Mouse (Mus musculus): ENCODE data around the gene Fcrl1. TPM values are rescaled to one million over a fixed set of nuclear protein-coding genes. Genes with fewer than 3 reads are reported as not detected.
"Not testable (repeated sequence)": the region's sequence is repeated elsewhere in the genome, so short reads cannot be mapped to it uniquely, and the experiment has no call there.

The Fcrl1 gene
- total RNA-seq (2015; ENCODE audit: low replicate concordance) (1.9 TPM in 1 of 2 replicates, not detected in the other), total RNA-seq (2017; ENCODE audit: low replicate concordance) (0.43 and 0.70 TPM in 2 replicates)

DNA sequence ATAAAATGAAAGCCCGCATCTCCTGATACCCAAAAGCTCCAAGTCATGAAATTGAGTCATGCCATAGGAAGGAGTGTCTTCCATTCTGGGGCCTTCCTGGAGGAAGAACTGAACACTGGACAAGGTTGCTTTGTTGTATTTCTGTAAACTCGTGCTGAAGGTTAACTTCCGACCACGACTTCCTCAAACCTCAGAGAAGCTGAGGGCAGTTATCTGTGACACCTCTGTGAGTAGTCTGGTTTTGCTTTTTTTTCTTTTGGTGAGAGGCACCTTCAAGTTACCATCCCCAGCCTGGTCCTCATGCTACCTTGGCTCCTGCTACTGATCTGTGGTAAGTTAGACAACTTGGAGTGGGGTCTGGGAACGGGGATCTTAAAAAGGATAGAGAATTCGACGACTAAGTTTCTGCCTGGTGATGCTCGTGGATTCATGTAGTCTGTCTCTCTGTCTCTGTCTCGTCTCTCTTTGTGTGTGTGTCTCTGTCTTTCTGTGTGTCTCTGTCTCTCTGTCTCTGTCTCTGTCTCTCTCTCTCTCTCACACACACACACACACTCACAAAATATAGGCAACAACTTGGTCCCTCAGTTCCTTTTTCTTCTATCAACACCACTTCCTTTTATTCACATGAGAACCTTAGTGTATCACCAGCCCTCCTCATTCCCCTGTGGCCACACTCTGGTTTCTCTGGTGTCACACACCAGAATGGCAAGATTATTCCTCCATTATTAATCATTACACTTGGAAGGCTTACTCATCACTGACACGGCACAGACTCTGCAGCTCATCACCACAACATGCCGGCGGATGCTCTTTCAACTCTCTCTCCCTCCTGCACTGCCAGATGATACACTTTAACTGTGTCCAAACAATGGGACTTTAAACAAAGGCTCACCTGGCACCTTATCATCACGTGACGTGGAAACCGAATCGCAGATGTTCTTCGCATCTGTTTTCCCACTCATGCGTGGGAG lies at the start of gene Fcrl1:
Fcrl1 (plus strand) TSS at position 193 of the 971 bp plus-strand sequence.
- no peak for ATAC-seq (replicated peaks; ENCODE audit: low FRiP score, poor library complexity, severe bottlenecking)

DNA sequence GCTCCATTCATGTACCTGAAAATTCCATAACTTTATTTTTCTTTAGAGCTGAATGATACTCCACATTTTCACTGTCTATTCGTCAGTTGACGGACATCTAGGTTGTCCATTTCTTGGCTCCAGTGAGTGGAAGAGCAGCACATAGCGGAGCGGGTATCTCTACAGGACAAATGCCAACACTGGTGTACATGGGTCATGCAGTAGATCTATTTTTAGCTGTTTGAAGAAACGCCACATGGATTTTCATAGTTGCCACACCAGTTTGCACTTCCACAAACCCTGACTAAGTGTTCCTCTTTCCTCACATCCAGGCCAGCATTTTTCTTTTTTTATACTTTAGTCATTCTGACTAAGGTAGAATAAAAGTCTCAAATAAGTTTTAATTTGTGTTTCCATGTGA lies 38.3 kb upstream of the Fcrl1 start:
- ATAC-seq (replicated peaks; ENCODE audit: low FRiP score, poor library complexity, severe bottlenecking), result no peak

DNA sequence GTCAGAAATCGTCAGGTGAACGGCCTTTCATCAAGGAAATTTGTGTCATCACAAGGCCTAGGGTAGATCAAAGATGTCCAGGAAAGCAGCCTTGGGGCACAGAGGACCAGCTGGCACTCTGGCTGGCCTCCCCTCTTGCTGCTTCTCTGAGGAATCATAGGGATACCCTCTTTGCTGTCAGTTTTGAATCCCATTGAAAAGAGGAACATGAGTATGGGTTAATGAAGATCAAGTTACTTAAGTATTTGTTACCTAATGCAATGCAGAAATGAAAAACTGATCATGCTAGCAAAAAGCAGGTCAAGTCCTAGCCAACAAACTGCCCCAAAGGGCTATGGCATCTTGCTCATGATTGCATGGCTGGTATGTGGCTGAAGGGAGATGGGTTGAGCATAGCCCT lies 25.2 kb upstream of the Fcrl1 start:
- ATAC-seq (replicated peaks; ENCODE audit: low FRiP score, poor library complexity, severe bottlenecking), result not testable (repeated sequence)

DNA sequence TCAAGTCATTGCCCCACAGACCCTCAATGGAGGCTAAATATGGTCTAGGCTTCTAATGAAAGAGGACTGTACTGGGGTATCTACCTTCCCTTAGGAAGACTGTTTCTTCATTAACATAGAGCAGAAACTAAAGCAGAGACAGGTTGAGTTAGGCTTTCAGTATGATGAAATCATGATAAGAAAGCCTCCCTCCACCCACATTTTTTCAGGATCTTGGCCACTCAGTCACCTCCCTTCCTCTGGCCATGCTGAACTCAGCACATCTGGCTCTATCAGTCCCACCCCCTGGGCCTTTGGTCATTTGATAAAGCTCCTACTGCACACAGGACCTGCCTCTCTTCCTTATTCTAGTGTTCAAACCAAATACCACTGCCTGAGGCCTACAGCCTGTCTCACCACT lies 18.6 kb upstream of the Fcrl1 start, which contains the start of gene Cd5l:
Cd5l (plus strand) TSS at position 301 of the 400 bp plus-strand sequence.
- no peak for ATAC-seq (replicated peaks; ENCODE audit: low FRiP score, poor library complexity, severe bottlenecking)

DNA sequence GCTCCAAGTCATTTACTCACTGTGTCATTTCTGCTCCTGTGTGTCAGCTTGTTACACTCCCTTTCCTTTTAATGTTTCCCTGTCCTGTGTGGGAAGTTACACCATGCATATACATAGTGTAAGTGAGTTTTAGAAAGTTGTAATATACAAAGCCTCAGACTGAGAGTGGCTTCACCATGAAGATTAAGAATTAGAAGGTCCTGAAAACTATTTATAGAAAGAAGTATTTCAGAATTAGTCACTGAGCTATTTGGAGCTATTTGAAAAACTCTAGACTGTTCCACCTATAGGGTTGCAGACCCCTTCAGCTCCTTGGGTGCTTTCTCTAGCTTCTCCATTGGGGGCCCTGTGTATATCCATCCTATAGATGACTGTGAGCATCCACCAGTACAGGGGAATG lies 17.0 kb upstream of the Fcrl1 start:
- no peak for ATAC-seq (replicated peaks; ENCODE audit: low FRiP score, poor library complexity, severe bottlenecking)

DNA sequence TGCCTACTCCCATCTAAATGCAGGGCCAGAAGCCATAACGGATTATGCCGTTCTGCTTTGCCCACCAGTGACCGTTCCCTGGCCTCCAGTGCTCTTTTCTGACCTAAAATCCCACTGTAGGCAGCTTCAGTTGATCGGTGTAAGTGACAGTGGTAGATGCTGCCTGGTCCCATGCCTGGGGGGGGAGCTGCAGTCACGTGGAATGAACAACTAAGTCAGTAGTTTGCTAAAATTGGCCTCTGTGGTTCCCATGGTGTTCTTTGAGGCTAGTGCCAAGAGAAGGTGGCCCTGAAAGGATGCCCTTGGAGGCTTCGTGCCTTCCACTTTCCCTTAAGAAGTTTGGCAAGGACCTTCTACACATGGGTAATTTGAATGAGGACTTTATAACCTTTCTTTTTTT lies 15.7 kb upstream of the Fcrl1 start:
- ATAC-seq (replicated peaks; ENCODE audit: low FRiP score, poor library complexity, severe bottlenecking), result no peak

DNA sequence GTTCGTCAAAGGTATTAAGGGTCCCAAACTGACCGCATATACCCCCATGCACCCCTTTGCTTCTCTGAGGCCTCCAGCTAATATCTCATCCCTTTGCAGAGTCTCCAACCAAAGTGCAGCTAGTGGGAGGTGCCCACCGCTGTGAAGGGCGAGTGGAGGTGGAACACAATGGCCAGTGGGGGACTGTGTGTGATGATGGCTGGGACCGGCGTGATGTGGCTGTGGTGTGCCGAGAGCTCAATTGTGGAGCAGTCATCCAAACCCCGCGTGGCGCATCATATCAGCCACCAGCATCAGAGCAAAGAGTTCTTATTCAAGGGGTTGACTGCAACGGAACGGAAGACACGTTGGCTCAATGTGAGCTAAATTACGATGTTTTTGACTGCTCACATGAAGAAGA lies 10.5 kb upstream of the Fcrl1 start:
- no peak for ATAC-seq (replicated peaks; ENCODE audit: low FRiP score, poor library complexity, severe bottlenecking)

DNA sequence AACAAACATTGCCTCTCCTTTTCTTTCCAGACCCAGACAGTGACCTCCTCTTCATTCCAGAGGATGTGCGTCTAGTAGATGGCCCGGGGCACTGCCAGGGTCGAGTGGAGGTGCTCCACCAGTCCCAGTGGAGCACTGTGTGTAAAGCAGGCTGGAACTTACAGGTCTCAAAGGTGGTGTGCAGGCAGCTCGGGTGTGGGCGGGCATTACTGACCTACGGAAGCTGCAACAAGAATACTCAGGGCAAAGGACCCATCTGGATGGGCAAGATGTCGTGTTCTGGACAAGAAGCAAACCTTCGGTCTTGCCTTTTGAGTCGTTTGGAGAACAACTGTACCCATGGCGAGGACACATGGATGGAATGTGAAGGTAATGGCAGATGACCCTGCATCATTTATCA lies 8.7 kb upstream of the Fcrl1 start:
- no peak for ATAC-seq (replicated peaks; ENCODE audit: low FRiP score, poor library complexity, severe bottlenecking)

DNA sequence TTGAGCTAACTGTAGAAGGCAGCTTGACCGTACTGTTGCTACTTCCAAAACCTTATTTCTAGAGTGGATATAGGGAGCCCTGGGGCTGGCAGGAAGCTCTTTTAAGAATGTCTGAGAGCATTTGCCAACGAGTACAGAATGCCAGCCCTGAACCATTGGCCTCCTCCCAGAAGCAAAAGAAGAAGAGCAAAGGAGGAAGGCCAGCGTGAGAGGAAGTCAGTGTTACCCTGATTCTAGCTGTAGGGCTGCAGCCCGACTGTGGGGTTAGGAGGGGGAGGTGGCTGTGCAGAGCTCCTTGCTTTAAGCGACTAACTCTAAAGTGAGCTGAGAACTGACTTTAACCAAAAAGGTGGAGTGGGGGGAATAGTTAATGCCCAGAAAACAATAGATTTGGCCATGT lies 7.0 kb upstream of the Fcrl1 start:
- no peak for ATAC-seq (replicated peaks; ENCODE audit: low FRiP score, poor library complexity, severe bottlenecking)

DNA sequence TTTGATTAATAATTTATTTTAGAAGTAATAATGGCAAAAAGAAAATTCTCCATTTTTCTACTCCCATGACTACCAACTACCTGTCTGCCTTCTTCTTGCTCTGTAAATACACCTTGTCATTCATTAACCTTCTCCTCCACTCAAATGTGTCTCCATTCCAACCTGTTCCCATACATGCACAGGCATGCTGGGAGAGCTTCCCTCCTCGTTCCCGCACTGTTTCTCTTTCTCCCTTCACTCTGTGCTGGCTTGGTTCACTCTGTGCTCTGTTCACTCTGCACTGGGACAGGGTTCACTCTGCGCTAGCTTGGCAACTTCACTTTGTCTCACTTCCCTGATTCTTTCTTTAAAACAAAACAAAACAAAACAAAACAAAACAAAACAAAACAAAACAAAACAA lies 1.0 kb downstream of the Fcrl1 start:
- no peak for ATAC-seq (replicated peaks; ENCODE audit: low FRiP score, poor library complexity, severe bottlenecking)

DNA sequence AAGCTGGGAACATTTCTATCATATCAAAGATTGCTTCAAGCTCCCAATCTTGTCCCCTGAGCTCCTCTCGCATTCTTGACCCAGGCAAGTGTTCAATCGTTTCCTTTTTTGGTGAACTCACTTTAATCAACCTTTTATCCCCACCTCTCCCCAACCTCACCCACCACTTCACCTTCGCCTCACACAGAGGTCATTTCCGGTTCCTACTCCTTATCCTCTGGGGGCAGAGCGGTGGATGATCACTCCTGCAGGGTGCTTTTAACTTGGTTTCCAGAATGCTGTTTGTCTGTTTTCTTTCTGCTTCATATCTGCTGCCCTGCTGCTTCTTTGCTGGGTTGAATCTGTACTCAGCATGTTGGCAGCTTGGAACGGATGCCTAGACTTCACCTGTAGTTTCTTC lies 1.5 kb downstream of the Fcrl1 start:
- ATAC-seq (replicated peaks; ENCODE audit: low FRiP score, poor library complexity, severe bottlenecking), result no peak

DNA sequence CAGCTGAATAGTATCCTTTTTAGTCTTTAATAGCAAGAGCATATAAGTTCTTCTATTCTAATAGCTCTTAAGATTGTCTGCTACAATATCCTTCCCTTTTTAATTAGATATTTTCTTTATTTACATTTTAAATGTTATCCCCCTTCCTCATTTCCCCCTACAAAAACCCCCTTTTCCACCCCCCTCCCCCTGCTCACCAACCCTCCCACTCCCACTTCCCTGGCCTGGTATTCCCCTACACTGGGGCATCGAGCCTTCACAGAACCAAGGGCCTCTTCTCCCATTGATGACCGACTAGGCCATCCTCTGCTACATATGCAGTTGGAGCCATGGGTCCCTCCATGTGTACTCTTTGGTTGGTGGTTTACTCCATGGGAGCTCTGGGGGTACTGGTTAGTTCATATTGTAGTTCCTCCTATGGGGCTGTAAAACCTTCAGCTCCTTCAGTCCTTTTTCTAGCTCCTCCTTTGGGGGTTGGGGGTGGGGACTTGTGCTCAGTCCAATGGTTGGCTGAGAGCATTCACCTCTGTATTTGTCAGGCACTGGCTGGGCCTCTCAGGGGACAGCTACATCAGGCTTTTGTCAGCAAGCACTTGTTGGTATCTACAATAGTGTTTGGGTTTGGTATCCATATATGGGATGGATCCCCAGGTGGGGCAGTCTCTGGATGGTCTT lies 3.6 kb downstream of the Fcrl1 start:
- ATAC-seq (replicated peaks; ENCODE audit: low FRiP score, poor library complexity, severe bottlenecking), result not testable (repeated sequence)

DNA sequence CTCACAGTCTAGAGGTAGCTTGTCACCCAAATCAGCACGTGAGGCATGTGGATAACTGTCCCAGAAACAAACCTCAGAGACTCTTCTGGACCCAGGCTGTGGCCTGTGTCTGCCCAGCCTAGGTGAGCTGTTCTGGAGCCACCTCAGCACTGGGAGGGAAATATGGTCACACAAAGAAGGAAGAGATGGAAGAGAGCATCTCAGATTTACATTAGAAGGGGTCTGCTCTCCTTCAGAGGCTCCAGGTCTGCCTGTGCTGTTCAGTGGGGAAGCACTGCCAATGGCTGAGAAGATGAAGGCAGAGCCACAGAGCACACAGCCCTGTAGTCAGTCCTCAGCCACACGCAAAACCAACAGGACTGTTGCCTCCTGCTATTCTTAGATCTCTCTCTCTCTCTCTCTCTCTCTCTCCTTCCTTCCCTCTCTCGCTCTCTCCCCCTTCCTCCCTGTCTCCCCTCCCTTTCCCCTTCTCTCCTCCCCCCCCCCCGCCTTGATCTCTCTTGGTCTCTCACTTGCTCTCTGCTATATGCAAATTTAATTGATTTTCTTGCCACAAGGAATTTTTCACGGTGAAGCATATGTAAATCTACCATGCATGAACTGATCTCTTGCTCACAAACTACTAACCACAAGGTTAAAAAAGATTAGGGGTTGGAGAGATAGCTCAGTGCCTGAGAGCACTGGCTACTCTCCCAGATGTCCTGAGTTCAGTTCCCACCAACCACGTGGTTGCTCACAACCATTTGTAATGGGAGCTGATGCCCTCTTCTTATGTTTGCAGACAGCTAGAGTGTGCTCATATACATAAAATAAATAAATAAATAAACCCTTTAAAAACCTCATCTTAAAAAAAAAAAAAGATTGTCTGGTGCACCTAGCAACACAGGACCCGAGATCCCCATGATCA lies 5.9 kb downstream of the Fcrl1 start:
- ATAC-seq (replicated peaks; ENCODE audit: low FRiP score, poor library complexity, severe bottlenecking), result no peak

DNA sequence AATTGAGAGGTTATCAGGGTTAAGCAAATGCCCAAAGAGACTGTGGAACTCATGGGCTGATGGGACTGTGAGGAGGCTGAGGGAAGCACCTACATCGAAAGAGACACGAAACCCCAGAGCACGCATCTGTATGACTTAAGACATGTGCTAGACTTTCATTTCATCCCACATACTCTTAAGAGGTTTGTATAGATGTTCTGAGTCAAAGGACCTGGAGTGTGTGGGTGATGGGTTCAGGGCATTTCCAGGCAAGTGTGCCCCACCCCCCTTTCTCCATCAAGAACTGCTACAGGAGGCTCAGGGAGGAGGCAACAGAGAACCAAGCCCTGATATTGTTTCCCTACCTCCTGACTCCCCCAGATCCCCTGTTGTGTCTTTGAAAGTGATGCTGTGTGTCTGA lies 7.1 kb downstream of the Fcrl1 start:
- ATAC-seq (replicated peaks; ENCODE audit: low FRiP score, poor library complexity, severe bottlenecking), result no peak

DNA sequence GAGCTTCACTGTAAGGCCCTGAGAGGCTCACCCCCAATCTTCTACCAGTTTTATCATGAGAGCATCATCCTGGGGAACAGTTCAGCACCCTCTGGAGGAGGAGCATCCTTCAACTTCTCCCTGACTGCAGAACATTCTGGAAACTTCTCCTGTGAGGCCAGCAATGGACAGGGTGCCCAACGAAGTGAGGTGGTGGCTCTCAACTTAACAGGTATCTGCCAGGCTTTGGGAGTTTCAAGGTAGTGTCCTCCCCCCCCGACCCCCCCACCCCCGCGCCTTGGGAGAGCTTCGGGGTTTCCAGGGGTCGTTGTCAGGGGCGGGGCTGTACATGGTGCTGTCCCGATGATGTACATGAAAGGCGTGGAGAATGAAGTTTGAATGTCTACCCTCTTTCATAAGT lies 8.9 kb downstream of the Fcrl1 start:
- ATAC-seq (replicated peaks; ENCODE audit: low FRiP score, poor library complexity, severe bottlenecking), result no peak

DNA sequence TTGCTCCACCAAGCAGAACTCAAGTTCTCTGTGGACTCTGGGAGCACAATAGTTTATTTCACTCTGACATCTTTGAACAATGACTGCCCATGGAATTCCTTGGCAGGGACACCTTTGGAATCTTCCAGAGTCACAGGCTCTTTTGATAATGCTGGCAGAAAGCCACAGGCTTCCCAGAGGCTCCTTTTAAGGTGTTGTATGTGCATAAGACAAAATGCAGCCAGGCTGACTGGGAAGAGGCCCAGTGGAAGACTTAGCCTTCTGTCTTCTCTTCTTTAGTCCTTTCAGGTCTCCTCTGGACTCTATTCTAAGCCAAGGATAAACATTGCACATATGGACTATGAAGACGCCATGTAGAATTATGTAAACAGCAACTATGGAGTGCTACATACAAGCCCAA lies 14.7 kb downstream of the Fcrl1 start:
- ATAC-seq (replicated peaks; ENCODE audit: low FRiP score, poor library complexity, severe bottlenecking), result no peak

DNA sequence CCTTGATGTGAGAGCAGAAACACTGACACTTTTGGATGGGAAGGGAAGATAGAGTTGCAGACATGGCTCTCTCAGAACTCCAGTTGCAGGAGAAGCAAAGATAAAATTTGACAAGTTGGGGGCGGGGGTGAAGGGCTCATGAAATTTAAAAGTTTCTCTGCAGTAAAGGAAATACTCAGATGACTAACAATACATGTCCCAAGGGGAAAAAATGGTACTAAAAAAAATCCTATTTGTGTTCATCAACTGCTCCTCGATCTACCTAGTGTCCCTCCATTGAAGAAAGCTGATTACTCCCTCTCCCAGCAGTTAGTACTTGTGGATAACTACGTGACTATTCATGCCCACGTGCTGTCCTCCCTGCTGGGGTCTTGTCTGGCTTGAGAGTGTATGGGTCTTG lies 22.6 kb downstream of the Fcrl1 start:
- no peak for ATAC-seq (replicated peaks; ENCODE audit: low FRiP score, poor library complexity, severe bottlenecking)

DNA sequence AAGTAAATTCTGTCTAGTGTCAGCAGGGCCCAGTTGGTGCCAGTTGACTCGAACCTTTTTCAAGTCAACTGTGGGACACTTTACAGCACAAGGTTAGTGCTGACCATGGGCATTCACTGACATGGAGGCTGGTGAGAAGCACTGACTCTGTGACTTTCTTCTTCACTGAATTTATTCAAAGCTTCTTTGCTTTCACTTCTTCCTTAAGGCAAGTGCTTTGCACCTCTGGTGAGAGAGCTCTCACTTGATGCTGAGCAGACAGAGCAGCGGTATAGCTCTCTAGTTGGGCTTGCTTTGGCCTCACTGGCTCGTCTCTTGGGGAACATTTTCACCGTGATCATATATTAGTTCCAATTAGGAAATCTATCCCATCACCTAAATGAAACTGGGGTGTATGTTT lies 23.7 kb downstream of the Fcrl1 start:
- ATAC-seq (replicated peaks; ENCODE audit: low FRiP score, poor library complexity, severe bottlenecking), result no peak

DNA sequence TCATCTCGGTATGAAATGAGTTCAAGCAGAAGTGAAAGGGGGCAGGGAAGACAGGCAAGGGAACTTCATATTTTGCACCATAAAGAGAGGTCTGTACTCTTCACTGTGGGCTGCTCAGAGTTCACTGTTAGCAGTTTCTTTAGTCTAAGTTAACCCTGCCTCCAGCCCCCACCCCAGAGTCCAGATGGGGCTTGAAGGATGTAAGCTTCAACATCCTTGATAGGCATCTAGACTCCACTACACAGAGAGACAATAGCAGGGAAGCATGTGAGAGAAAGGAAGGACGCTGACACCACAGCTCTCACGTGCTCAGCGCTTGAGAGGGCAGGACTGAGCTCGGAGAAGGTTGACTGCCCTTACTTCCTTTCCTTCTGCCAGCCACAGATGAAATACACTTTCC lies 25.1 kb downstream of the Fcrl1 start:
- ATAC-seq (replicated peaks; ENCODE audit: low FRiP score, poor library complexity, severe bottlenecking), result no peak

DNA sequence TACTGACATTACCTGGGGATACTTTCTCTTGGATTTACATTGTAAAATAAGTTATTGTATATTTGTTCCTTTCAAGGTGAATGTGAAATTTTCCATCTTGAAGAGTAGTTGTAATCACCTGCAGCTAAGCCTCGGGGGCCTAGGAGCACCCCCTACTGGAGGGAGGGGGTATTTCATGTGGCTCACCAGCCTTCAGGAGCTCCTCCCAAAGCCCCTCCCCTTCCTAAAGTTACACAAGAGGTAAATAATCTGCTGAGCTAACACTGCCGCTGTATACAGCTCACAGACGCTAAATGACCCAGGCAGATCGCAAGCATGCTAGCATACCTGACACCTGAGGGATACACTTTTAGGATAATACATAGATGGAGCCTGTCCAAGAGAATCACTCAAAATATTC lies 32.0 kb downstream of the Fcrl1 start:
- ATAC-seq (replicated peaks; ENCODE audit: low FRiP score, poor library complexity, severe bottlenecking), result 0 out of 2 replicates have a peak, but pooled peaks have one; percentile 49
